Mouse (Mus musculus) stomach, embryonic 16.5 days (tissue): Measurements from ENCODE around the gene Rhox1. TPM values are rescaled to one million over a fixed set of nuclear protein-coding genes. Genes with fewer than 3 reads are reported as not detected.
"Not testable (repeated sequence)": the region's sequence is repeated elsewhere in the genome, so short reads cannot be mapped to it uniquely, and the experiment has no call there.

Experiments used
- ATAC-seq: fragments of 200-750 bp; cut with Nextera tagmentation; 2 replicates; pipeline ENCODE4 v1.8.0; 2017; ENCODE audit warnings: moderate number of reproducible peaks, moderate TSS enrichment; ENCODE audit not compliant: insufficient read depth, low FRiP score
- H3K27ac ChIP-seq: fragments of 300-500 bp; sonication (generic); 2 replicates; pipeline ENCODE4 v1.5.1; 2014; ENCODE audit warnings: low read length
- H3K27me3 ChIP-seq: fragments of 300-500 bp; sonication (generic); 2 replicates; pipeline ENCODE4 v1.6.1; 2014; ENCODE audit warnings: low read length, control low read depth, mixed read lengths; ENCODE audit not compliant: control insufficient read depth, insufficient read depth
- H3K36me3 ChIP-seq: fragments of 300-500 bp; sonication (generic); 2 replicates; pipeline ENCODE4 v1.6.1; 2014; ENCODE audit warnings: low read length; ENCODE audit not compliant: control insufficient read depth, insufficient read depth
- H3K4me1 ChIP-seq: fragments of 300-500 bp; sonication (generic); 2 replicates; pipeline ENCODE4 v1.6.1; 2014; ENCODE audit warnings: low read length, control low read depth, mixed read lengths; ENCODE audit not compliant: control insufficient read depth, insufficient read depth
- H3K4me2 ChIP-seq: fragments of 300-500 bp; sonication (generic); 2 replicates; pipeline ENCODE4 v1.6.1; 2014; ENCODE audit warnings: low read depth, low read length, mixed read lengths
- H3K4me3 ChIP-seq: fragments of 300-500 bp; sonication (generic); replicated peaks from 2 replicates; pipeline ENCODE4 v1.5.1; 2014; ENCODE audit warnings: mild to moderate bottlenecking, low read length
- H3K9ac ChIP-seq: fragments of 300-500 bp; sonication (generic); 2 replicates; pipeline ENCODE4 v1.6.1; 2014; ENCODE audit warnings: low read length
- H3K9me3 ChIP-seq: fragments of 300-500 bp; sonication (generic); replicated peaks from 2 replicates; pipeline ENCODE4 v1.6.1; 2016; ENCODE audit warnings: low read length, control low read depth; ENCODE audit not compliant: control insufficient read depth
- WGBS: fragments of 180-500 bp; shearing (Covaris S2); extraction: QIAGEN DNeasy Blood & Tissue Kit; methylation state at CpG from one replicate; pipeline ENCODE4 v1.1.7; 2014; 5-methylcytosine and 5-hydroxymethylcytosine counted together
- polyA plus RNA-seq: library from polyadenylated mRNA; unstranded; fragments of >200 nt; fragmentation: Nextera tagmentation; extraction: Ambion mirVana; gene quantifications from 2 replicates; pipeline ENCODE4 v1.2.1, GENCODE M21; 2015

Rhox1 gene
- polyA plus RNA-seq, 1 experiment from 2014 or later: not detected

- not testable (repeated sequence) for H3K4me2 ChIP-seq, H3K4me1 ChIP-seq, H3K4me3 ChIP-seq, H3K9me3 ChIP-seq, H3K9ac ChIP-seq, ATAC-seq, H3K27me3 ChIP-seq, H3K36me3 ChIP-seq, H3K27ac ChIP-seq
- 55% methylated on average over 8 of the region's 8 CpGs for WGBS
Measured at GRCm38 (mm10) chrX:37184401-37184800, 37.7 kb downstream of the Rhox1 start.

GRCm38 (mm10) chrX:37168742-37169141 lies 53.3 kb downstream of the Rhox1 start, which contains the start of gene Akap14:
Gene Akap14, minus strand, starts transcription at chrX:37168842.
- no peak within 1 kb of the TSS for H3K4me2 ChIP-seq
- no peak within 1 kb of the TSS for H3K9ac ChIP-seq
- no peaks in the 10 kb centered on the region for H3K9me3 ChIP-seq
- H3K4me1 ChIP-seq: no peaks in the 10 kb centered on the region
- H3K27ac ChIP-seq: no peak within 1 kb of the TSS
- H3K36me3 ChIP-seq: no peaks in the 10 kb centered on the region
- WGBS: 53% methylated on average over 5 of the region's 5 CpGs
- no peak for ATAC-seq
- no peaks in the 10 kb centered on the region for H3K27me3 ChIP-seq
- H3K4me3 ChIP-seq: no peak within 1 kb of the TSS

GRCm38 (mm10) chrX:37167085-37167484 lies 55.0 kb downstream of the Rhox1 start:
- 31% methylated on average over 3 of the region's 3 CpGs for WGBS
- no peak overlapping the region for H3K4me3 ChIP-seq
- H3K27me3 ChIP-seq: no peaks in the 10 kb centered on the region
- H3K9me3 ChIP-seq: no peaks in the 10 kb centered on the region
- H3K4me2 ChIP-seq: no peak overlapping the region
- no peak for ATAC-seq
- no peak overlapping the region for H3K27ac ChIP-seq
- no peaks in the 10 kb centered on the region for H3K4me1 ChIP-seq
- H3K9ac ChIP-seq: no peak overlapping the region
- H3K36me3 ChIP-seq: no peaks in the 10 kb centered on the region

Other genes with a start within 250 kb of the Rhox1 start
- gene Sept6, start 230.5 kb downstream of the Rhox1 start, polyA plus RNA-seq: 15.0 and 15.6 TPM in 2 replicates
- gene Sowahd, start 173.4 kb downstream of the Rhox1 start, polyA plus RNA-seq: not detected in 2 replicates
- 438 and 576 TPM in 2 replicates for gene Rpl39, start 136.9 kb downstream of the Rhox1 start, polyA plus RNA-seq
- gene Upf3b, start 111.9 kb downstream of the Rhox1 start, polyA plus RNA-seq: 15.4 and 19.4 TPM in 2 replicates
- 13.7 and 14.2 TPM in 2 replicates for gene Nkap, start 95.5 kb downstream of the Rhox1 start, polyA plus RNA-seq
- not detected in 2 replicates for gene Akap14, start 53.4 kb downstream of the Rhox1 start, polyA plus RNA-seq
- 398 and 416 TPM in 2 replicates for gene Ndufa1, start 31.1 kb downstream of the Rhox1 start, polyA plus RNA-seq
- gene Rnf113a1, start 31.0 kb downstream of the Rhox1 start, polyA plus RNA-seq: 9.1 and 10.1 TPM in 2 replicates
- gene Gm9, start 11.2 kb downstream of the Rhox1 start, polyA plus RNA-seq: not detected in 2 replicates
- not detected in 2 replicates for gene Rhox2a, start 22.7 kb upstream of the Rhox1 start, polyA plus RNA-seq
- gene Rhox3a, start 27.7 kb upstream of the Rhox1 start, polyA plus RNA-seq: 0.28 TPM in 1 of 2 replicates, not detected in the other
- not detected in 2 replicates for gene Rhox4a, start 43.1 kb upstream of the Rhox1 start, polyA plus RNA-seq
- gene Rhox3a2, start 157.8 kb upstream of the Rhox1 start, polyA plus RNA-seq: not detected in 2 replicates
- gene Rhox4a2, start 168.6 kb upstream of the Rhox1 start, polyA plus RNA-seq: not detected in 2 replicates
- gene Rhox2b, start 189.8 kb upstream of the Rhox1 start, polyA plus RNA-seq: not detected in 2 replicates
- not detected in 2 replicates for gene Rhox4b, start 210.2 kb upstream of the Rhox1 start, polyA plus RNA-seq
- gene Rhox2c, start 231.4 kb upstream of the Rhox1 start, polyA plus RNA-seq: not detected in 2 replicates
- not detected in 2 replicates for gene Rhox3c, start 236.3 kb upstream of the Rhox1 start, polyA plus RNA-seq